Mouse (Mus musculus) brain, adult 2 months (tissue): ENCODE data around the gene Lrrc20.
A peak's percentile ranks its signal among the peaks of the same experiment; 100 is the strongest.

Source experiments
- DNase-seq: peaks from one replicate; pipeline ENCODE4 v3.0.0; 2011; ENCODE audit warnings: low read depth, low spot score

The Lrrc20 gene

GRCm38 (mm10) chr10:61473640-61474039 lies 2.0 kb upstream of the Lrrc20 start:
- DNase-seq: no peak

GRCm38 (mm10) chr10:61474344-61474743 lies 1.3 kb upstream of the Lrrc20 start:
- DNase-seq: no peak

GRCm38 (mm10) chr10:61476440-61477165 lies 1.0 kb downstream of the Lrrc20 start:
- no peak for DNase-seq

GRCm38 (mm10) chr10:61479461-61479860 lies 3.9 kb downstream of the Lrrc20 start:
- no peak for DNase-seq

GRCm38 (mm10) chr10:61479927-61480326 lies 4.3 kb downstream of the Lrrc20 start:
- no peak for DNase-seq

GRCm38 (mm10) chr10:61480488-61480887 lies 4.9 kb downstream of the Lrrc20 start:
- no peak for DNase-seq

- no peak for DNase-seq
Measured at GRCm38 (mm10) chr10:61482771-61483170, 7.2 kb downstream of the Lrrc20 start.

- no peak for DNase-seq
Measured at GRCm38 (mm10) chr10:61484801-61485200, 9.2 kb downstream of the Lrrc20 start.

GRCm38 (mm10) chr10:61486551-61487339 lies 11.1 kb downstream of the Lrrc20 start:
- peak; percentile 44 for DNase-seq

GRCm38 (mm10) chr10:61488522-61489110 lies 13.0 kb downstream of the Lrrc20 start:
- DNase-seq: no peak

GRCm38 (mm10) chr10:61491573-61491972 lies 16.0 kb downstream of the Lrrc20 start:
- no peak for DNase-seq

- DNase-seq: peak; percentile 82
Measured at GRCm38 (mm10) chr10:61492040-61492439, 16.4 kb downstream of the Lrrc20 start.

- no peak for DNase-seq
Measured at GRCm38 (mm10) chr10:61495461-61495860, 19.9 kb downstream of the Lrrc20 start.

GRCm38 (mm10) chr10:61496231-61496630 lies 20.6 kb downstream of the Lrrc20 start:
- DNase-seq: peak; percentile 23

GRCm38 (mm10) chr10:61499505-61500466 lies 24.2 kb downstream of the Lrrc20 start:
- DNase-seq: peak; percentile 53

- DNase-seq: no peak
Measured at GRCm38 (mm10) chr10:61500756-61501155, 25.2 kb downstream of the Lrrc20 start.

- no peak for DNase-seq
Measured at GRCm38 (mm10) chr10:61504073-61504472, 28.5 kb downstream of the Lrrc20 start.

GRCm38 (mm10) chr10:61506381-61507200 lies 31.0 kb downstream of the Lrrc20 start:
- no peak for DNase-seq

- no peak for DNase-seq
Measured at GRCm38 (mm10) chr10:61509873-61510272, 34.3 kb downstream of the Lrrc20 start.

- no peak for DNase-seq
Measured at GRCm38 (mm10) chr10:61510809-61511208, 35.2 kb downstream of the Lrrc20 start.
